Mouse (Mus musculus) ES-Bruce4 (cell line): ENCODE data around the gene Nt5m. TPM values are rescaled to one million over a fixed set of nuclear protein-coding genes. Genes with fewer than 3 reads are reported as not detected.

Experiments used
- H3K27ac ChIP-seq: 2 replicates; pipeline ENCODE4 v1.5.1; 2012; ENCODE audit warnings: low read length, inconsistent platforms; ENCODE audit not compliant: insufficient read depth
- H3K27me3 ChIP-seq: 2 replicates; pipeline ENCODE4 v1.6.1; 2012; ENCODE audit warnings: mild to moderate bottlenecking, low read length, inconsistent platforms; ENCODE audit not compliant: control insufficient read depth, poor library complexity, insufficient read depth, severe bottlenecking
- H3K36me3 ChIP-seq: 2 replicates; pipeline ENCODE4 v1.6.1; 2012; ENCODE audit warnings: inconsistent platforms, mild to moderate bottlenecking, low read length, moderate library complexity; ENCODE audit not compliant: control insufficient read depth, poor library complexity, insufficient read depth, severe bottlenecking
- H3K4me1 ChIP-seq: one replicate; pipeline ENCODE4 v1.8.1; 2011; ENCODE audit warnings: low read length; ENCODE audit not compliant: control insufficient read depth, insufficient read depth
- H3K4me3 ChIP-seq: 2 replicates; pipeline ENCODE4 v1.5.1; 2011; ENCODE audit warnings: low read depth, mild to moderate bottlenecking, low read length
- H3K9ac ChIP-seq: 2 replicates; pipeline ENCODE4 v1.6.1; 2012; ENCODE audit warnings: low read depth, mild to moderate bottlenecking, inconsistent platforms; ENCODE audit not compliant: poor library complexity, severe bottlenecking
- H3K9me3 ChIP-seq: replicated peaks from 2 replicates; pipeline ENCODE4 v1.6.1; 2012; ENCODE audit warnings: mild to moderate bottlenecking, low read length, inconsistent platforms; ENCODE audit not compliant: control insufficient read depth, poor library complexity, insufficient read depth, severe bottlenecking
- CTCF ChIP-seq: IDR thresholded peaks from one replicate; pipeline ENCODE4 v1.8.1; 2011; ENCODE audit warnings: low read depth, low read length
- EP300 ChIP-seq: IDR thresholded peaks from 2 replicates; pipeline ENCODE4 v1.6.1; 2011; ENCODE audit warnings: low read depth, low read length; ENCODE audit not compliant: insufficient read depth
- POLR2A ChIP-seq: IDR thresholded peaks from one replicate; pipeline ENCODE4 v1.8.1; 2011; ENCODE audit warnings: low read length; ENCODE audit not compliant: insufficient read depth
- polyA plus RNA-seq: library from polyadenylated mRNA; stranded (reverse); fragments of >200 nt; gene quantifications from 2 replicates; pipeline ENCODE4 v1.2.4, GENCODE M21; 2011; ENCODE audit warnings: low read depth; ENCODE audit not compliant: missing spikeins, insufficient read depth, insufficient read length

Nt5m gene
- polyA plus RNA-seq, 1 experiment: 4.2 TPM

- Histone ChIP-seq H3K9ac (no peak overlapping the region), H3K27me3 (no peaks in the 10 kb centered on the region), H3K36me3 (peaks cover 41% of the 10 kb centered on the region), H3K9me3 (no peaks in the 10 kb centered on the region), H3K4me3 (no peak overlapping the region), H3K27ac (no peak overlapping the region), H3K4me1 (peaks cover 2% of the 10 kb centered on the region)
- TF ChIP-seq EP300: no peak
- TF ChIP-seq POLR2A: no peak
- TF ChIP-seq CTCF: no peak
These were observed 34.0 kb upstream of the Nt5m start for GRCm38 (mm10) chr11:59805256-59805655.

- no peak for TF ChIP-seq POLR2A
- no peak for TF ChIP-seq EP300
- no peak for TF ChIP-seq CTCF
- Histone ChIP-seq H3K27ac (no peak overlapping the region), H3K36me3 (peaks cover 38% of the 10 kb centered on the region), H3K9me3 (no peaks in the 10 kb centered on the region), H3K9ac (no peak overlapping the region), H3K4me1 (peaks cover 2% of the 10 kb centered on the region), H3K27me3 (no peaks in the 10 kb centered on the region), H3K4me3 (no peak overlapping the region)
These were observed 33.6 kb upstream of the Nt5m start for GRCm38 (mm10) chr11:59805656-59806055.

GRCm38 (mm10) chr11:59808170-59808960 is 30.9 kb upstream of the Nt5m start:
- H3K36me3 ChIP-seq: peaks cover 22% of the 10 kb centered on the region
- no peaks in the 10 kb centered on the region for H3K9me3 ChIP-seq
- TF ChIP-seq CTCF (peak; percentile 2), EP300 (no peak)
- peak overlapping the region; percentile 67 for H3K9ac ChIP-seq
- peaks cover 6% of the 10 kb centered on the region for H3K4me1 ChIP-seq
- peak overlapping the region; percentile 94 for H3K4me3 ChIP-seq
- H3K27me3 ChIP-seq: no peaks in the 10 kb centered on the region
- H3K27ac ChIP-seq: no peak overlapping the region

- Histone ChIP-seq H3K9me3 (no peaks in the 10 kb centered on the region), H3K27me3 (no peaks in the 10 kb centered on the region), H3K27ac (no peak overlapping the region), H3K4me1 (peaks cover 6% of the 10 kb centered on the region), H3K4me3 (peak overlapping the region; percentile 94), H3K36me3 (peaks cover 16% of the 10 kb centered on the region; the same call in 1 of the 2 replicates), H3K9ac (peak overlapping the region; percentile 67)
- TF ChIP-seq EP300: no peak
- no peak for TF ChIP-seq POLR2A
- TF ChIP-seq CTCF: no peak
These were observed 30.1 kb upstream of the Nt5m start for GRCm38 (mm10) chr11:59809071-59809669.

- peak within 1 kb of the TSS; percentile 67 for H3K9ac ChIP-seq
- peak within 1 kb of the TSS; percentile 42 for H3K27ac ChIP-seq
- 0 out of 2 replicates have a peak, but pooled peaks cover 12% of the 10 kb centered on the region for H3K36me3 ChIP-seq
- no peaks in the 10 kb centered on the region for H3K9me3 ChIP-seq
- peaks cover 7% of the 10 kb centered on the region for H3K4me1 ChIP-seq
- no peaks in the 10 kb centered on the region for H3K27me3 ChIP-seq
- TF ChIP-seq POLR2A (peak; percentile 90), CTCF (no peak)
- peak within 1 kb of the TSS; percentile 94 for H3K4me3 ChIP-seq
These were observed 29.4 kb upstream of the Nt5m start, which contains the start of gene Flcn for GRCm38 (mm10) chr11:59809670-59810474. Flcn (minus strand) TSS chr11:59810016.
